Mouse (Mus musculus) megakaryocyte, embryonic 14.5 days (primary cell): ENCODE data around the gene Cant1.

ENCODE experiments used
- FLI1 ChIP-seq: IDR thresholded peaks from 2 replicates; pipeline ENCODE4 v1.6.1; 2012; ENCODE audit warnings: low read length, inconsistent platforms, mixed read lengths
- GATA1 ChIP-seq: IDR thresholded peaks from 3 replicates; pipeline ENCODE4 v1.6.1; 2012; ENCODE audit warnings: mixed read lengths, low read length, inconsistent platforms, borderline replicate concordance

GRCm38 (mm10) chr11:118365171-118365570 is 53.7 kb downstream of the Cant1 start:
- TF ChIP-seq GATA1 (no peak), FLI1 (no peak)
